Mouse (Mus musculus): Measurements from ENCODE around the gene Acp6.

Acp6 gene

DNA sequence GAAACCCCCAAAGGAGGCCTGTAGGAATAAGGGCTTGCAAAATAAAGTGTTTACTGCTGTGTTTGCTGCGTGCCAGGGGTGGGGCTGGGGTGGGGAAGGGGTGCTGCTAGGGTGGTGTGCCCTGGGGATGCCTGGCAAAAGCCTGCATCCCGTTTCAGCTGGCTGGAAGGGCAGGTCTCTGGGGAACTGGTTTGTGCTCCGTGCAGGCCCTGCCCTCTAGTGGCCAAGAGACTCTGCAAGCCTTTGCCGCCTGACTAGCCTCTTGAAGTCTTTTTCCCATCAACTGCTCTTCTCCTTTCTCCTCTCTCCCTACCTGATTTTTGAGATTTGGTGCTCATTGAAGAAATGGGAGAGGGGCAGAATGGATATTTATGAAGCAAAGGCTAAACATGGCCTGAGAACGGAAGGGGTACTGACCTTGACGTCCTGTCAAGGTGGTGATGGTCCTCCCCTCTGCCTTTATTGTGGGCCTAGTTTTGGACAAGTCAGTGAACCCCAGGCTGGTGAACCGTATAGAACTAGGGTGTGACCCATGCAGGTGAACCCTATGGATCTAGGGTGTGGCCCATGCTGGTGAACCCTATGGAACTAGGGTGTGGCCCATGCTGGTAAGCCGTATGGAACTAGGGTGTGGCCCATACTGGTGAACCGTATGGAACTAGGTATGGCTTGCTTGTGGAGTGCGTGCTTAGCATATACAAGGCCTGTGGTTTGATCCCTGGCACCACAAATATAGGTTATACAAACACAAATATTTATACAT is 26.7 kb downstream of the Acp6 start:
- peak; percentile 33 to 66 for DNase-seq (ENCODE audit: low spot score in 2 of 2)

DNA sequence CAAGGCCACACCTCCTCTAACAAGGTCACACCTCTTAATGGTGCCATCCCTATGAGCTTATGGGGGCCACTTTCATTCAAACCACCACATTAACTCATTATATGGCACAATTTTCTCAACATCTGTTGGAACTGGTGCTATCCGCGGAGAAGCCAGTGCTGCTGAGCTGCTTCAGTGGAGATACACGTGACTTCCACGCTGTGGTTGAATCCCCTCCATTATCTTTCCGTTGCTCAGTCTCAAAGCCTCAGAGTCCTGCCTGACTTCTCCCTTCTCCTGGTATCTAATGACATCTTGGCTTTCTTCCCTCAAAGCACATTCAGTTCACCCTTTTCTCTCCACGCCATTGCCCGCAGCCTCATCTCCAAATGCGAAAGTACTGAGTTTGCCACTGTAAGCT is 38.0 kb downstream of the Acp6 start:
- no peak for DNase-seq (ENCODE audit: low spot score in 2 of 2)

DNA sequence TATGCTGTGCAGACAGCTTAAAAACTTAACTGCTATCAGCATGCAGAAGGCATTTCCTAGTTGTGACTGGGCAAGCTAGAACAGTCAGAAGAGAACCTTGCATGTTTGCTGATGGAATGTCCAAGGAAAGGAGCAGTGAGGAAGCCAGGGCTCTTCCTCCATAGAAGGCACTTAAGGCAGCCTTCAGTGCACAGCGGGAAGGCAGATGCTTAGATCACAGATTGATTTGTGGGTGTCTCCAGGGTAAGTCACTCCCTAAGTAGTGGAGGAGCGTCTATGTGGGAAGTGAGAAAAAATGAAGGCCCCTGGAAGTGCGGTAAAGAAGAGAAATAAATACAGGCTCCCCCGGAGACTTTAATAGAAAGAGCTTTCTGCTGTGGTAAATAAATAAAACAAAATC is 40.7 kb downstream of the Acp6 start:
- DNase-seq (ENCODE audit: low spot score in 2 of 2) = no peak

DNA sequence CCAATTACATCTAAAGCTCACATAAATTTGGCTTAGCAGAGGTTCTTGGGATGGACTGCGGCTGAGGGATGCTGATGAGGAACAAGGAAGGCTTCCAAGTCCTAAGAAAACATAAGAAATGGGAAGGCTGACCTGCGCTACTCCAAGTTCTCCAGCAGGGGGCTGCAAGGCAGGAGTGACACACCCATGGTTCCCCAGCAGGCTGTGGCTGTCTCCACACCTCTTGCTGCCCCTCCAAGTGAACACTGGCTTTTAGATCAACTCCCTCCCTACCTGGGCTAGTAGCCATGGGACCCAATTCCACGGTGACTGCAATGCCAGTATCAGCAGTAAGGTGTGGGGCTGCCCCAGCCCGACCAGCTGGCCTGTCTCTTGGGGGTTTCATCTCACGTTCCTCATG is 43.4 kb downstream of the Acp6 start:
- DNase-seq (ENCODE audit: low spot score in 2 of 2) = peak in 1 of 2 experiments; percentile 40

DNA sequence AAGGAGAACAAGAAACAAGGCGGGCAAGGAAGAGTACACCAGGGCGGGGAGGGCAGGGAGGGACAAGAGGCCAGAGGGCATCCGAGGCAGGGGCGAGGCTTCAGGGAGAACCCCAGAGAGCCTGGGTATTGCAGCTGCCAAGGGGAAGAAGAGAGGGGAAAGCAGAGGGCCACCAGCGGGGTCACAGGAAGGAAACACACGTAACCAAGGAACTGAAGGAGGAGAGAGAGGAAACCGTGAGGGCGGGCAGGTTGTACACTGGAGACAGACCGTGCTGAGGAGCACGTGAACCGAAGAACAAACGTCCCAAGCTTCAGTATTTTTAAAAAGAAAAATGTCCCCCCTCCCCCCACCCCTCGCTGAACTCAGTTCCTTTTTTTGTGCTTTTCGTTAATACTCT is 45.3 kb downstream of the Acp6 start:
- no peak for DNase-seq (ENCODE audit: low spot score in 2 of 2)

DNA sequence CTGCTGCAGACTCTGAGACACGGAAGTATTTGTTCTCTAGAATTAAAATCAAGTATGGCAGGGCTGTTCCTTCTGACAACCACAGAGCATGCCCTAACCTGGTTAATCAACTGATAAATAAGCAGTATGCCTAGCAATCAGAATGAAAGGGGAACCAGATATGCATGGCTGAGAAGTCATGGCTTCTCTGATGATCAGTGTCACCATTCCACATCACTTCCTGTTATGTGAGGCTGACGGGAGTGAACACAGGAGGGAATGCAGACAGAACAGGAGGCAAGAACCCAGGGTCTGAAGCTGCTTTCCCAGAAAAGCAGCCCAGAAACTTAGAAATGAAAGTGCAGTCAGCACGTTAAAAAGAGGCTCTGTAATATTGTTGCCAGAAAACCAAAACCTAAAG is 47.9 kb downstream of the Acp6 start:
- no peak for DNase-seq (ENCODE audit: low spot score in 2 of 2)

DNA sequence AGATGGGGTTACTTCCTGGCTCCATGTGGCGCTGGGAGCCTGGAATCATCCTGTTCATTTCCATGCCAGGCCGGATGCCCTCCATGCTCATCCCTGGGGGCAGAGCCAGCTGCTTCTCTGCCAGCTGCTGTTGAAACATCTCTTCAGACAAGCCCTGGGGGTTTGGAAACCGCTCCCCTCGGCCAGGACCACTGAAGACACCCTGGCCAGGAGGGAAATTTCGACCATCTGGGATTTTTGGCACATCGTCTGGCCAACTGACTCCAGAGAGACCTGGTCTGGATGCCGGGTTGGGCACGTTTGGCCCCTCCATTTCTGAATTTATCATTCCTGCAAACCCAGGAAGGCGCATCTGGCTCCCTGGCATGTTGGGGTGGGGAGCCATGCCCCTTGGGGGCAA is 50.8 kb downstream of the Acp6 start:
- DNase-seq (ENCODE audit: low spot score in 2 of 2) = no peak

DNA sequence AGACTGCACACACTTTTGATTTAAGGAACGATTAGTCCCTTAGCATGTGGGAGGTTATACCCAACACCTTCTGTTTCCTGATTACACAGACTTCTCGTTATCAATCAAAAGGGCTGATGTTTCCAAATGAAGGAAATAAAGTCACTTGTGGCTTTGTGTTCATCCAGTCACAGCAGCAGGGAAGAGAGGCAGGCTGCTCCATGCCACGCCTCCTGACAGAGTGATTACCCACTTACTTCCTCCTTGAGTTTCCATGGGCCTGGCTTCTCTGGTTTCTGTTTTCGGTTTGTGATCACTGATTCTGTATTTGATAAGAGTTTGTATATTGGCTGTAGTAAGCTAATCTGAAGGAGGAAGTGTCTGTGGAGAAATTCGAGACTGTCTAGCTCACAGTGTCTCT is 52.6 kb downstream of the Acp6 start:
- DNase-seq (ENCODE audit: low spot score in 2 of 2) = no peak

DNA sequence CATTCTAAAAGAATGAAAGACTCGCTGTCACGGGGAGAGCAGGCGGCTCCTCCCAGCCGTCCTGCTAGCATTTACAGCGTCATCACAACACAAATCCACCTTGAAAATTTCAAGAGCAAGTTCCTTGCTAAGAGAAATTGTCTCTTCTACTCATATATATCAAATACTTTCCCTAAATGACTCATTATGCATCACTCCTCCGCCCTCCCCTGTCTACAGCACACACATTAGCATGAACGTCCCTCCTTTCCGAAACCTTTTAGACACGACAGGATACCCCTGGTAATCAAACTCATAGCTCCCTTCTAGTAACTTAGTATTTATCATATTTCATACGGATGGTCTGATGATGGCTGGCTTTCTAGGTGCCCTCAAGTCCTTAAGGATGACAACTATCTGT is 55.3 kb downstream of the Acp6 start:
- no peak for DNase-seq (ENCODE audit: low spot score in 2 of 2)

DNA sequence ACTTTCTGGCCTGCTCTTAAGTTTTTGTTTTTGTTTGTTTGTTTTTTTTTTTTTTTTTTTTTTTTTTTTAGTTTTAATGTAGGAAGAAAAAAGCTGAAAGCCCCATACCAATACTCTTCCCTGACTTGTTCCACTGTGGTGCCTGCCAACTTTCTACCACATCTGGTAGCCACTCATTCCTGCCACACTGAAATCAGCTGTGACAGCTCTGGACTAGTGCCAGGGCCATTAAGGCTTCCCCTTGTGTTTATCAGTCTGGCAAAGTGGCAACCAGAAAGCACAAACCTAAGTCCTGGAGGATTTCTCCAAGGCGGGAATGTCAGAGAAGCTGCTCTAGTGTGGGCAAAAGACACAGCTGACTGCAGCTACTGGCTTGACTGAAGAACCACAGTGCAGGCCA is 55.9 kb downstream of the Acp6 start:
- DNase-seq (ENCODE audit: low spot score in 2 of 2) = no peak

DNA sequence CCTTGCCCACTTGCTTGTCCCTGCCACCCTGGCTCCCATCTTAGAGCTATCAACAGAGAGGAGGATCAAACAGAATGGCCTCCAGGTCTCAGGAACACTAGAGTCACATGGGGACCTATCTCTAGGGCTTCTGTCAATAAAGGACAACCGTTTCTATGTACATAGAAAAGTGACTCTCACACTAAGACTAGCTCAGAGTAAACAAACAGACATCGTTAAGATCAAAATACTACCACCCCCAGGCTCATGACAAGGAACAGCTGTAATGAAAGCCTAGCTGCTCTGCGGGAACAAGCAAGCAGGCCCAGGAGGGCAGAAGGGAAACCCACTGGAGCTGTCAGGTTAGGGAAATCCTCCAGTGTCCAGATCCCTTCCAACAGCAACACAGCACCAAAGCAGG is 56.9 kb downstream of the Acp6 start:
- DNase-seq (ENCODE audit: low spot score in 2 of 2) = no peak

DNA sequence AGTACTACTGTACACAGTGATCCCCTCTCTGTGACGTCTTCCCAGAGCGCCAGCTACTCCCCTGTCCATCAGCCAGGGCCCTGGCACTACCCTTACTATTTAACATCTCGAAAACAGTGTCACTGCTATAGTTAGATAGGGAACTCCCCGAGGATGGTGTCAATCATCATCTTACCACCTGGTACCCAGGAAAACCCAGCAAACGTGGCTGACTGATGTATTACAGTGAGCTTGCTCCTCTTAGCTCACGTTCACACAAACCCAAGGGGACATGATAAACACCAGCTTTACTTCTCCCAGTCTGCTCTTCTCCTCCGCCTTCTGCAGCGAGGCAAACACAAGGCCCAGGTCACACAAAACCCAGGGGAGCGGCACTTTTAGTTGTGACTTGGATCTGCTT is 64.7 kb downstream of the Acp6 start:
- no peak for DNase-seq (ENCODE audit: low spot score in 2 of 2)

DNA sequence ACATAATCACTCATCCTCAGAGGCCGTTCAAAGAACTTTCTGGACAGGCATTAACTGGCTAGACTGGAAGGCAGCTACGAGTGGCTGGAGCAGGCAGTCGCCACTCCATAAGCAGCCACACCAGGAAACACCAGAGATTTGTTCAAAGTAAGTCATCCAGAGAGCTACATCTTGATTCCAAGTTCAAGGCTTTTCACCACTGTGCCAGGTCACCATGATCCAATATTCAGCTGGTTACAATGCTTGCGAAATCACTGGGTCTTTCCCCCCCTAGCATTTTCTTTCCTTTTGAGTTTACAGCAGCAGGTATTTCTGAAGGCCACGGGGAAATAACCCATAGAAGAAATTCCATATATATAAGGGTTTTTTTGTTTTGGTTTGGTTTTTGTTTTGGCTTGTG is 66.7 kb downstream of the Acp6 start:
- DNase-seq (ENCODE audit: low spot score in 2 of 2) = no peak

DNA sequence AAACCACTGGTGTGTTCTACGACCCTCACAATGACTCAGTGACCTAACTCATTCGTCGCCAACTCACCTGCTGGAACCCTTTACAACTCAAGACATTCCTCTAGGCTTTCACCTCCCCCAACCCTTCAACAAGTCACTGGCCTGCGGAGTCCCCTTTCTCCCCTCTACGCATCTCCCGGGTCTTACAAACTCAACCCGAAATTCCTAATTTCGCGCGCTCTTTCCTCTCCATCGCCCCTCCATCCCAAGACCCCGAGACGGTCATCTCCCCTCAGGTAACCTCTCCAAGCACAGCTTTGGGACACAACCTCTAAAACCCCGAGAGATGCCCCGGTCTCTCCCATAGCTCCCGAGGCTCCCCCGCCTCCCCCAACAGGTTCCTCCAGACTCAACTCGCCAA is 68.1 kb downstream of the Acp6 start:
- DNase-seq (ENCODE audit: low spot score in 2 of 2) = peak in 1 of 2 experiments; percentile 22
